Mouse (Mus musculus) embryonic fibroblast, embryonic 13.5 days (primary cell): ENCODE measurements around the gene Pdcd7. TPM values are rescaled to one million over a fixed set of nuclear protein-coding genes. Genes with fewer than 3 reads are reported as not detected.

Experiments used
- H3K27ac ChIP-seq: 2 replicates; pipeline ENCODE4 v1.5.1; 2012; ENCODE audit warnings: low read length, control low read depth, inconsistent platforms; ENCODE audit not compliant: insufficient read depth
- H3K4me1 ChIP-seq: 2 replicates; pipeline ENCODE4 v1.6.1; 2011; ENCODE audit warnings: low read length; ENCODE audit not compliant: control insufficient read depth, insufficient read depth
- H3K4me3 ChIP-seq: 2 replicates; pipeline ENCODE4 v1.5.1; 2011; ENCODE audit warnings: mild to moderate bottlenecking, control low read depth, low read length; ENCODE audit not compliant: insufficient read depth
- CTCF ChIP-seq: IDR thresholded peaks from 2 replicates; pipeline ENCODE4 v1.5.1; 2011; ENCODE audit warnings: mild to moderate bottlenecking, control low read depth, low read length, moderate library complexity, borderline replicate concordance; ENCODE audit not compliant: insufficient read depth
- POLR2A ChIP-seq: IDR thresholded peaks from 2 replicates; pipeline ENCODE4 v1.6.1; 2011; ENCODE audit warnings: low read depth, mild to moderate bottlenecking, control low read depth, low read length, moderate library complexity
- polyA plus RNA-seq: library from polyadenylated mRNA; stranded (reverse); fragments of >200 nt; gene quantifications from 2 replicates; pipeline ENCODE4 v1.2.4, GENCODE M21; 2011; ENCODE audit warnings: low read depth; ENCODE audit not compliant: missing spikeins, insufficient read length

The Pdcd7 gene
- polyA plus RNA-seq: 11.2 and 13.1 TPM in 2 replicates

DNA sequence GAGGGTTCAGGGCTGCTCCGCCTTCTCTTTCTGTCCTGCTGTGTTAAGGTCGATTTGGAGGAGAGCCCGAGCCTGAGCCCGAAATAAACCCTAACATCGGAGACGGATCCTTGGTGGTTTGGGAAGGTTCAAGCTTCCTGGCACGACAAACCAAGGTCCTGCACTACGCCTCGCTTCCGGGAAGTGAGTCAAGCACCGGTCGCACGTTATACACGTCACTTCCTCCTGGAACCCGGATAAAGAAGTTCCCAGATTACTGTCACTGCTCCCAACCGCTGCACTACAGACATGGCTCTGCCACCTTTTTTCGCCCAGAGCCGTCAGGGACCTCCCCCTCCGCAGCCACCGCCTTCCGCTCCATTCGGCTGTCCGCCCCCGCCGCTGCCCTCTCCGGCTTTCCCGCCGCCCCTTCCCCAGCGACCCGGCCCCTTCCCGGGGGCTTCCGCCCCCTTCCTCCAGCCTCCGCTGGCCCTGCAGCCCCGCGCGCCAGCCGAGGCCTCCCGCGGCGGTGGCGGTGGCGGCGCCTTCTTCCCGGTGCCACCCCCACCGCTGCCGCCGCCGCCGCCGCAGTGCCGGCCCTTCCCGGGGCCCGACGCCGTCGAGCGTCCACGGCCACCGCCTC, at the start of gene Pdcd7:
TSS of gene Pdcd7 (plus strand) at position 251 of the 622 bp plus-strand sequence.
- peak within 1 kb of the TSS; percentile 96 for H3K4me3 ChIP-seq
- no peaks in the 10 kb centered on the region for H3K4me1 ChIP-seq
- TF ChIP-seq CTCF (no peak), POLR2A (peak; percentile 85)
- peak within 1 kb of the TSS; percentile 44 for H3K27ac ChIP-seq

DNA sequence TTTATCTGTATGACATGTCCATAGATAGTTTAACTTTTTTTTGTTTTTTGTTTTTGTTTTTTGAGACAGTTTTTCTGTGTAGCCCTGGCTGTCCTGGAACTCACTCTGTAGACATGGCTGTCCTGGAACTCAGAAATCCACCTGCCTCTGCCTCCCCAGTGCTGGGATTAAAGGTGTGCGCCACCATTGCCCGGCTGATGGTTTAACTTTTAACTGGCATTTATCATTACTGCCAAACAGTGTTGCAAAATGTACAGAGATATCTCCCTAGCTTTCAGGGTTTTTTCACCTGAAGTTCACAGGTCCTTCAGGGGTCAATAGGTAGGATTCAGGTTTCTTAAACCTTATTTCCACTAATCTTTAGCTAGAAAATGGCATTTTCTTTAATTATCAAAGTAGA, 48.8 kb upstream of the Pdcd7 start:
- peaks cover 2% of the 10 kb centered on the region for H3K4me1 ChIP-seq

DNA sequence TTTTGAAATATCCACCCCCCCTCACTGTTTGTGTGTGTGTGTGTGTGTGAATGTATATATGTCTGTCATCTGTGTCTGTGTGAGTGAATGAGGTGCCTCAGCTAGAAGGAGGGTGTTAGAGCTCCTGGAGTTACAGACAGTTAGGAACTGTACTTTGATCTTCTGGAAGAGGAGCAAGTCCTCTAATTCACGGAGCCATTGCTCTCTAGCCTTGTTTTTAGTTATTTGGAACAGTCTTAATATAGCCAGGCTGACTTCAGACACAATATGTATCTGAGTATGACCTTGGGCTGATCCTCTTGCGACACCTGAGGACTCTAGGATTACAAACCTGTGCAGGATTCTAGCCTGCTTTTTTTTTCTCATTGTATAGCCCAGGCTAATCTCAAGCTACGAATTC, 47.1 kb upstream of the Pdcd7 start:
- Histone ChIP-seq H3K4me3 (no peak overlapping the region), H3K4me1 (peaks cover 2% of the 10 kb centered on the region; the same call in 1 of the 2 replicates), H3K27ac (no peak overlapping the region)
- no peak for TF ChIP-seq CTCF
- no peak for TF ChIP-seq POLR2A

More for the DNA sequence above, 48.8 kb upstream of the Pdcd7 start:
- H3K4me3 ChIP-seq: no peak overlapping the region
- TF ChIP-seq POLR2A (no peak), CTCF (no peak)
- H3K27ac ChIP-seq: no peak overlapping the region

DNA sequence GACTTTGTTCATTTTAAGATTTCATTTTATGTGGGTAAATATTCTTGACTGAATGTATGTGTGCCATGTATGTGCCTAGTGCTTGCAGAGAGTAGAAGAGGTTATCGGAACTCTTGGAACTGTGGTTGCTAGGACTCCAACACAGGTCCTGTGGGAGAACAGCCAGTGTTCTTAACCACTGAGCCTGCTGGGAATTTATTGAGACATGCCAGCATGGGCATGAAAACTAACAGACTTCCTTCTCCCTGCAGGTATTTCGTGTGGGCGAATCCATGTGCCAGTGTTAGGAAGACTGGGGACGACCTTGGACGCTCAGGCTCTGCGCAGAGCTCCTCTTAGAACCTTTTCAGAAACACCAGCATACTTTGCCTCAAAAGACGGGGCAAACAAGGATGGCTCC, 46.3 kb upstream of the Pdcd7 start:
- Histone ChIP-seq H3K4me1 (peaks cover 2% of the 10 kb centered on the region; the same call in 1 of the 2 replicates), H3K27ac (no peak overlapping the region), H3K4me3 (no peak overlapping the region)
- TF ChIP-seq POLR2A: no peak
- no peak for TF ChIP-seq CTCF

DNA sequence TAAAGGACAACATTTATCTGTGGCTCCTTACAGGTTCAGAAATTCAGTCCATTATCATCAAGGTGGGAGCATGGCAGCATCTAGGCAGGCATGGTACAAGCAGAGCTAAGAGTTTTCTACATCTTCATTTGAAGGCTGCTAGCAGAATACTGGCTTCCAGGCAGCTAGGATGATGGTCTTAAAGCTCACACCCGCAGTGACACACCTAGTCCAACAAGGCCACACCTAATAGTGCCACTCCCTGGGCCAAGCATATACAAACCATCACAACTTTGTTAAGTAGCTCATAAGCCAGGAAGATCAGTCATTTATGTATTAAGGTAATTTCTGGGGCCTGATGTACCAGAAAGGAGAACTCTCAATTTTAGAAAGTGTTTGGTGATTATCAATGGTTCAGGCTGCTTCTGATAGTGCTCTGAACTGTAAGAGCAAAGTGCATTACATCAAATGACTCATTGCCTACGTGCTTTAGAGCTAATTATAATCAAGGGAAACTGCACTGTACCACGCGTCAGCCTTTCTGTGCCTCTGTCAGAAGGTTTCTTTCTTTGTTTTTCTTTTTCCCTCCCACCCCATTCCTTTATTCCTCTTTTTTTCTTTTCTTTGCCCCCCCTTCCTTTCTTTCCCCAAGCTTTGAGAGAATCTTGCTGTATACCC, 43.4 kb upstream of the Pdcd7 start:
- no peak overlapping the region for H3K27ac ChIP-seq
- no peak overlapping the region for H3K4me3 ChIP-seq
- no peak for TF ChIP-seq CTCF
- no peak for TF ChIP-seq POLR2A
- H3K4me1 ChIP-seq: no peaks in the 10 kb centered on the region

DNA sequence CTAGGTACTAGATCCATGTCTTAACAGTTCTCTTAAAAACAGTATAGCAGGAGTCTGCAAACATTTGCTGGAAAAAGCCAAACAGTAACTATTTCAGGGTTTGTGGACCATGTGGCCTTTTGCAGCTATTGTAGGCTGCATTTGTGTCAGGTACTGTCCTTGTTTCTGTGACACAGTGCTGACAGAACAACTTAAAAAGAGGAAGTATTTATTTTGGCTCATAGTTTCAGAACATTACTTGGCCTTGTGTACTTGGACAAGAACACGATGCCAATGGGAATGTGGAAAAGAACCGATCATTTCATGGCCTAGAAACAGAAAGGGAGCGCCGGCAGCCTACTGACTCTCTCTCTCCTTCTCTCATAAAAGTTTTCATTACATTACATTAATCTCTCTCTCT, 42.3 kb upstream of the Pdcd7 start:
- TF ChIP-seq CTCF (no peak), POLR2A (no peak)
- no peaks in the 10 kb centered on the region for H3K4me1 ChIP-seq
- no peak overlapping the region for H3K27ac ChIP-seq
- H3K4me3 ChIP-seq: no peak overlapping the region

DNA sequence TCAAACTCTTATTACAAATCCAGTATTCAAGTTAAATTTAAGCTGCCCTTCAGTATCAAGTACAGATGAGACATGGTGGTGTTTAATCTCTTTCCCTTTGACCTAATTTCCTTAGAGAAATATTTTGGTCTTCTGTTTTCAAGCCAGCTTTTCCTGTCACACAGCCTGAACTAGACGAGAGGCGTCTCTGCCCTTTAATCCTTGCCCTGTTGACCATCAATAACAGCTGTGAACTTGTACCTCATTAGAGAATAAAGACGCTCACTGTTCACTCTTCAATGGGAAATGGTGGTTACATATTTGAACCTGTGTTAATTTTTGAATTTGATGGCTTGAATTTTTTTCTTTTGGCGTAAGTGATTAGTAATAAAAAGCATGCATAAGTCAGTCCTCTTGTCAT, 41.6 kb upstream of the Pdcd7 start:
- Histone ChIP-seq H3K27ac (no peak overlapping the region), H3K4me3 (no peak overlapping the region), H3K4me1 (no peaks in the 10 kb centered on the region)
- TF ChIP-seq CTCF (no peak), POLR2A (no peak)

DNA sequence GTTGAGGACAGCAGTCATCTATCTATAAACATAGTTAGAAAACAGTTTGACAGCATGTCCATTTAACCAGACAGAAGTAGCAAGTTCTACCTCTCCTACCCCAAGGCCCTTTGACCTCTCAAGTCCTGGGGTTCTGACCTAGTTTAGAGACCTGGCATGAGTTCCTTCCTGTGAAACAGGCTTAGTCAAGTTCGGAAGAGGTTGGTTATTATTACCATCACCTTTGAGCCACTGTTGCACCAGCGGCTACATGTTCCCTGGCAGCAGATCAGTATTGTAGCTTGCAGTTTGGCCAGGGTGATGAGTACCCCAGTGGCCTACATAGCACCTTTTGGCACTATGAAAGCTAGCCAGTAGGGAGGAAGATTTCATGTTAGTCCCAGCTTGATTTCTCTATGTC, 39.2 kb upstream of the Pdcd7 start:
- H3K27ac ChIP-seq: no peak overlapping the region
- no peaks in the 10 kb centered on the region for H3K4me1 ChIP-seq
- H3K4me3 ChIP-seq: no peak overlapping the region
- TF ChIP-seq POLR2A (no peak), CTCF (no peak)

DNA sequence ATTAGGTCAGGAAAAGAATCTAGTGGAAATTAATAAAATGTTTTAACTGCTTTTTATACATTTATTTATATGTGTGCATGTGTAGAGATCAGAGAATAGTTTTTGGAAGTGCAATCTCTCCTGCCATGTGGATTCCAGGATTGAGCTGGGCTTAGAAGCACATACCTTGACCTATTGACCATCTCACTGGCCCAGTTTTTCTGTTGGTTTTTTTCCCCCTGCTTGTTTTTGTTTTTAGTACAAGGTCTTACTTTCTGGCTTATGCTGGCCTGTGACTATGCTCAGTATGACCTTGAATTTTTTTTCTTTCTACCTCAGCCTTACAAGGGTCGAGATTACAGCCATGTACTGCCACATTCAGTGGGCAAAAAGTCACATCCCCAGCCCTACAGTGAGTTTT, 37.9 kb upstream of the Pdcd7 start:
- no peak overlapping the region for H3K4me3 ChIP-seq
- TF ChIP-seq POLR2A: no peak
- TF ChIP-seq CTCF: no peak
- H3K27ac ChIP-seq: no peak overlapping the region
- no peaks in the 10 kb centered on the region for H3K4me1 ChIP-seq

DNA sequence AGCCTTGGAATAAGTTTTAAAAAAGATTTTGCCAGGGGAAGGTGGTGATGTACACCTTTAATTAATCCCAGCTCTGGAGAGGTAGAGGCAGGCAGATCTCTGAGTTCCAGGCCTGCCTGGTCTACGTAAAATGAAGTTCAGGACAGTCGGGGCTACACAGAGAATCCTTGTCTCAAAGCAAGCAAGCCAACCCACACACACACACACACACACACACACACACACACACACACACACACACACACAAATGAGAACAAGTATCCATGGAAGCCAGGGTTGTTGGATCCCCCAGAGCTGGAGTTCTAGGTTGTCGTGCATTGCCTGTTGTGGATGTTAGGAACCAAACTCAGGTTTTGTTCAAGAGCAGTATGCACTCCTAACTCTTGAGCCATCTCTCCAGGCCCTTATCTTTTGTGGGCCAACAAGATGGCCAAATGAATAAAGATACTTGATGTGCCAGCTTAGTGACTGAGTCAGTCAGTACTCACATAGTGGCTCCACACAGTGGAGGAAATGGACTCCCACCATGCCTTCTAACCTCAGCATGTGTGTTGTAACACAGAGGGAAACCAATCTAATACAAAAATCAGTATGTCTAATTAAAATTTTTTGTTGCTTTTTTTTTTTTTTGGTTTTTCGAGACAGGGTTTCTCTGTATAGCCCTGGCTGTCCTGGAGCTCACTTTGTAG, 33.1 kb upstream of the Pdcd7 start:
- no peak overlapping the region for H3K4me3 ChIP-seq
- no peak overlapping the region for H3K27ac ChIP-seq
- no peaks in the 10 kb centered on the region for H3K4me1 ChIP-seq
- no peak for TF ChIP-seq POLR2A
- TF ChIP-seq CTCF: no peak
